Mouse (Mus musculus) E14TG2a.4 (cell line): ENCODE measurements around the gene Smoc2.
A peak's percentile ranks its signal among the peaks of the same experiment; 100 is the strongest.

Experiments
- H3K27me3 ChIP-seq: 2 replicates; pipeline ENCODE4 v1.6.1; 2014; ENCODE audit warnings: low read length, control low read depth; ENCODE audit not compliant: insufficient read depth
- H3K36me3 ChIP-seq: 2 replicates; pipeline ENCODE4 v1.6.1; 2014; ENCODE audit warnings: low read length, control low read depth; ENCODE audit not compliant: insufficient read depth
- H3K4me1 ChIP-seq: replicated peaks from 2 replicates; pipeline ENCODE4 v1.6.1; 2014; ENCODE audit warnings: low read depth, low read length, control low read depth
- H3K4me3 ChIP-seq: replicated peaks from 2 replicates; pipeline ENCODE4 v1.5.1; 2014; ENCODE audit warnings: mild to moderate bottlenecking, low read length
- H3K9me3 ChIP-seq: 2 replicates; pipeline ENCODE4 v1.6.1; 2014; ENCODE audit warnings: low read length, control low read depth
- CTCF ChIP-seq: conservative IDR thresholded peaks from 2 replicates; pipeline ENCODE4 v1.5.1; 2014; ENCODE audit warnings: low read length
- NANOG ChIP-seq: IDR thresholded peaks from 2 replicates; pipeline ENCODE4 v1.6.1; 2014; ENCODE audit warnings: borderline replicate concordance, low read length, mixed read lengths
- POU5F1 ChIP-seq: IDR thresholded peaks from 2 replicates; pipeline ENCODE4 v1.6.1; 2014; ENCODE audit warnings: low read length, borderline replicate concordance

Gene Smoc2

GRCm38 (mm10) chr17:14260966-14261365 lies 18.3 kb upstream of the Smoc2 start:
- Histone ChIP-seq H3K9me3 (no peaks in the 10 kb centered on the region; the same call in 1 of the 2 replicates), H3K36me3 (no peaks in the 10 kb centered on the region), H3K4me3 (no peak overlapping the region), H3K4me1 (peaks cover 31% of the 10 kb centered on the region), H3K27me3 (peaks cover 65% of the 10 kb centered on the region)
- TF ChIP-seq NANOG (no peak), POU5F1 (no peak), CTCF (no peak)

- no peaks in the 10 kb centered on the region; the same call in 1 of the 2 replicates for H3K9me3 ChIP-seq
- H3K36me3 ChIP-seq, result no peaks in the 10 kb centered on the region
- TF ChIP-seq POU5F1 (no peak), NANOG (no peak), CTCF (no peak)
- H3K27me3 ChIP-seq, result peaks cover 67% of the 10 kb centered on the region
- peaks cover 31% of the 10 kb centered on the region for H3K4me1 ChIP-seq
- no peak overlapping the region for H3K4me3 ChIP-seq
Measured at GRCm38 (mm10) chr17:14262217-14262616, 17.1 kb upstream of the Smoc2 start.

- TF ChIP-seq POU5F1 (no peak), CTCF (no peak), NANOG (no peak)
- Histone ChIP-seq H3K9me3 (no peaks in the 10 kb centered on the region), H3K4me1 (peaks cover 18% of the 10 kb centered on the region), H3K4me3 (no peak overlapping the region), H3K27me3 (peaks cover 65% of the 10 kb centered on the region), H3K36me3 (no peaks in the 10 kb centered on the region)
Measured at GRCm38 (mm10) chr17:14268001-14268400, 11.3 kb upstream of the Smoc2 start.

DNA sequence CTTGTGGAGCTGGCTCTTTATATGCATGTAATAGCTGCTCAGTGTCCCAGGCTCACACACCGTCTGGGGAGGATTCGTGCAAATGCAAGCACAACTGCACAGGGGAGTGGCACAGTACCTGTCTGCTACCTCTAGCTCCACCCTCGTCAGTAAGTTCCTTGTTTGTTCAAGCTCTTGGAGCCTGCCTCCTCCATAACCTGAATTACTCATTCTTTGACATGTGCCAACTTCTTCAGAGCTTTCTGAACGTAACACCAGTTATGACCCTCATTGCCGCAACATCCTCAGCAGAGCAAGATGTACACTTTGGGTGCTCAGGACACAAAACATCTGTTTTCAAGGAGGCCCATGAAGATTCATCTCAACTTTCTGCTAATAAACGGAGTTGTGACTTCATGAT lies 5.9 kb upstream of the Smoc2 start:
- Histone ChIP-seq H3K27me3 (peaks cover 75% of the 10 kb centered on the region), H3K4me1 (peaks cover 4% of the 10 kb centered on the region), H3K9me3 (peaks cover 10% of the 10 kb centered on the region), H3K4me3 (no peak overlapping the region), H3K36me3 (no peaks in the 10 kb centered on the region)
- no peak for TF ChIP-seq POU5F1
- TF ChIP-seq CTCF, result no peak
- no peak for TF ChIP-seq NANOG

GRCm38 (mm10) chr17:14277310-14277709 lies 2.0 kb upstream of the Smoc2 start:
- TF ChIP-seq NANOG (no peak), CTCF (no peak), POU5F1 (no peak)
- no peaks in the 10 kb centered on the region for H3K36me3 ChIP-seq
- peaks cover 95% of the 10 kb centered on the region for H3K27me3 ChIP-seq
- H3K4me3 ChIP-seq, result no peak overlapping the region
- peaks cover 12% of the 10 kb centered on the region for H3K9me3 ChIP-seq
- H3K4me1 ChIP-seq, result peaks cover 26% of the 10 kb centered on the region

DNA sequence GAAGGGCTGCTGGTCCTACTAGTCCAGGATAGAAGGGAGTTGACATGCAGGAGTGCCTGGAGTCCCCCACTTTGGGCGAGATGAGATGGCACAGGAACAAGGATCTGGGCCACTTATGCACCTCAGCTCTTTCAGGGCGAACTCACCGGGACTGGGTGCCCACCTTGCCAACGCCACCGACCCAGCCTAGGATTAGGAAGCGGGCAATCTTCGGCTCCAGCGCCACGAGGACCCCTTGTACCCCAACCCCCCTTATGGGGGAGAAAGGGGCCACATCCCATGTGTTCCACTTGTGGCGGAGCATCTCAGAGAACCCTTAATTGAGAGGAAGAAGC lies 627 bp downstream of the Smoc2 start:
- H3K36me3 ChIP-seq, result no peaks in the 10 kb centered on the region
- H3K4me3 ChIP-seq, result peak overlapping the region; percentile 78
- H3K9me3 ChIP-seq, result peaks cover 12% of the 10 kb centered on the region
- TF ChIP-seq CTCF (no peak), POU5F1 (no peak), NANOG (no peak)
- peaks cover 26% of the 10 kb centered on the region for H3K4me1 ChIP-seq
- peaks cover 99% of the 10 kb centered on the region for H3K27me3 ChIP-seq

GRCm38 (mm10) chr17:14280425-14280833 lies 1.1 kb downstream of the Smoc2 start:
- H3K36me3 ChIP-seq, result no peaks in the 10 kb centered on the region
- H3K4me3 ChIP-seq, result peak overlapping the region; percentile 78
- H3K4me1 ChIP-seq, result peaks cover 26% of the 10 kb centered on the region
- no peak for TF ChIP-seq NANOG
- TF ChIP-seq POU5F1, result no peak
- H3K9me3 ChIP-seq, result peaks cover 12% of the 10 kb centered on the region
- peaks cover 97% of the 10 kb centered on the region for H3K27me3 ChIP-seq

- no peaks in the 10 kb centered on the region for H3K4me1 ChIP-seq
- H3K36me3 ChIP-seq, result no peaks in the 10 kb centered on the region
- peaks cover 65% of the 10 kb centered on the region for H3K27me3 ChIP-seq
- H3K9me3 ChIP-seq, result no peaks in the 10 kb centered on the region
- no peak overlapping the region for H3K4me3 ChIP-seq
- peak; percentile 70 for TF ChIP-seq CTCF
- TF ChIP-seq NANOG, result no peak
Measured at GRCm38 (mm10) chr17:14288015-14288616, 8.8 kb downstream of the Smoc2 start.

DNA sequence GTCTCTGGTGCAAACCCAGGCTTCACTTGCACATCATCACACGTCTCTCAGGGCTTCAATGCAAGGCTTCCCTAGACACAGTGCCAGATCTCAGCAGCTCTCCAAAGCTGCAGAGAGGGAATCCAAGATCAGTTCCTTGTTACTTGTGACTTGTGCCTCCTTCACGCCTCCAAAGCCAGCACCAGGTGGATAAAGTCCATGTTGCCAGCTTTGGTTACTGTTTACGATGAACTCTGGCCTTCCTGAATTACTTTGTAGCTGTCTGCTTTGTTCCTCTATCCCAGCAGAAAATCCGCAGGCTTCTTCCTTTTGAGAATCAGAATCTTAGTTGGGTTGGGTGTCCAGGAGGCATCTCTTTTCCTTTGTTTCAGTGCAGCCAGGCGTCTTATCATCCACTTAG lies 14.3 kb downstream of the Smoc2 start:
- TF ChIP-seq POU5F1 (no peak), CTCF (no peak), NANOG (no peak)
- Histone ChIP-seq H3K36me3 (no peaks in the 10 kb centered on the region), H3K27me3 (peaks cover 66% of the 10 kb centered on the region), H3K9me3 (no peaks in the 10 kb centered on the region), H3K4me1 (0 out of 2 replicates have a peak, but pooled peaks cover 3% of the 10 kb centered on the region), H3K4me3 (no peak overlapping the region)
